Mouse (Mus musculus): ENCODE measurements around the gene Apoc3. TPM values are rescaled to one million over a fixed set of nuclear protein-coding genes. Genes with fewer than 3 reads are reported as not detected.

Gene Apoc3
- total RNA-seq, 1 experiment = not detected

DNA sequence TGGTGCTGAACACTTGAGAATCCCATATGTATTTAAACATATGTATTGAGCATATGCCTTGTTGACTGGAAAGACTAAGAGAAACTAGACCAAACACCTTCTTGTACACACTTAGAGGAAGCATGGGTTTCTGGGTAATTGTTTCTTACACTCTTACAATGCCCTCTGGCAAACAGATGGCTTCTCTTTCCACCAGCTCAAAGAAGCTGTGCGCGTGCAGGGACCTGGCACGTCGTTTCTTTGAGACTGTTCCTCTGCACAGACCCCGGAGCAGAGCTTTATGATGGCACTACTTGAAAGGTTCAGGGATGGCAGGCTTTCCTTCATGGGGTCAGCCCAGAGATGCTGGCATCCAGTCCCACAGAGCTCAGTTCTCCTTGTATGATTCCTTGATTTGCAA is 46.5 kb downstream of the Apoc3 start:
- Histone ChIP-seq H3K4me1 (ENCODE audit: control insufficient read depth in 2 of 2, insufficient read depth in 2 of 2, low read length in 2 of 2, poor library complexity in 1 of 2) (no peaks in the 10 kb centered on the region), H3K9me3 (ENCODE audit: control insufficient read depth, insufficient read depth, low read depth, low read length) (no peaks in the 10 kb centered on the region), H3K27ac (ENCODE audit: insufficient read depth, low read depth, low read length, poor library complexity, severe bottlenecking) (no peak overlapping the region), H3K9ac (ENCODE audit: insufficient read depth, low read depth, low read length, poor library complexity, severe bottlenecking) (no peak overlapping the region), H3K36me3 (ENCODE audit: control insufficient read depth, insufficient read depth, low read length, poor library complexity, severe bottlenecking) (no peaks in the 10 kb centered on the region), H3K4me3 (ENCODE audit: insufficient read depth in 1 of 2, low read depth in 1 of 2, low read length in 2 of 2, poor library complexity in 1 of 2, severe bottlenecking in 1 of 2) (no peak overlapping the region)
- no peak for TF ChIP-seq HCFC1 (IDR thresholded peaks at IDR 0.05; ENCODE audit: borderline replicate concordance, insufficient read depth, low read length)
- no peak for DNase-seq (ENCODE audit: low read depth, low spot score)
- in situ Hi-C loops (cut with MboI; ENCODE audit: low sequenced_read_pairs in 2 of 2, unreplicated experiment in 2 of 2) = loop anchor here in 1 of 2 experiments (10.0 kb wide), 1 partner anchor 184 kb away; no protein-coding TSS in a partner anchor

DNA sequence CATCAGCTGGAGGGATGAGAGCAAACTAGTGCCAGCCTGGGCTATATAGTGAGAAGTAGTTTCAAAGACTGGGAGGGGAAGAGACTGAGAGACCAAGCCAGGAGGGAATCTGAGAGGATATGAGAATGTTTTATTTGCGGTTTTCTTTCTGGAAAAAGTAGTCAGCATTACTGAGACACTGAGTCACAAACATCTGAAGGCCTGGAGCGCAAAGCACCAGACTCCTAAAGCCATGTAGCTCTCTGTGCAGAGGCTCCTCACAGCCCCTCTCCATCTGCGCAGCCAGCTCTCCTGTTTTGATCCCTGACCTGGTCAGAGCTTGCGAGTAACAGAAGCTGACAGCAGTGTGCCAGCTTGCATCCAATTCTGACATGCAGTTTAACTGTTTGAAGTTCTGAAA is 47.1 kb downstream of the Apoc3 start:
- H3K4me3 ChIP-seq (ENCODE audit: insufficient read depth in 1 of 2, low read depth in 1 of 2, low read length in 2 of 2, poor library complexity in 1 of 2, severe bottlenecking in 1 of 2) = no peak overlapping the region

DNA sequence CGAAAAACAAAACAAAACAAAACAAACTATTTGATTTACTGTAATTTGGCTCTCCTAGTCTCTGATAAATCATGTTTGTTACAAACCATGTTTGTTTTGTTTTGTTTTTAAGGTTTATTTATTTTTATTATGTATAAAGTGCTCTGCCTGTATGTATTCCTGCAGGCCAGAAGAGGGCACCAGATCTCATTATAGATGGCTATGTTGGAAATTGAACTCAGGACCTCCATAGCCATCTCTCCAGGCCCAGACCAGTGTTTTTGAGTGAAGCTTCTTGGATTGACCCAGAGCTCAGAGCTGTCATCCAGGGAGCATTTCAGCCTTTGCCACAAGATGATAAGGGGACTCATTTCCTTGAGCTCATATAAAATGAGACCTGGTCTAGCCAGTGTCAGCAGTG is 49.0 kb downstream of the Apoc3 start:
- H3K9ac ChIP-seq (ENCODE audit: insufficient read depth, low read depth, low read length, poor library complexity, severe bottlenecking) = no peak overlapping the region
- in situ Hi-C loops (cut with MboI; ENCODE audit: low sequenced_read_pairs in 2 of 2, unreplicated experiment in 2 of 2) = loop anchor here in 1 of 2 experiments (10.0 kb wide), 1 partner anchor 182 kb away; no protein-coding TSS in a partner anchor
- DNase-seq (ENCODE audit: low read depth, low spot score) = no peak
- H3K9me3 ChIP-seq (ENCODE audit: control insufficient read depth, insufficient read depth, low read depth, low read length) = no peaks in the 10 kb centered on the region
- no peak overlapping the region for H3K27ac ChIP-seq (ENCODE audit: insufficient read depth, low read depth, low read length, poor library complexity, severe bottlenecking)
- no peak overlapping the region for H3K4me3 ChIP-seq (ENCODE audit: insufficient read depth in 1 of 2, low read depth in 1 of 2, low read length in 2 of 2, poor library complexity in 1 of 2, severe bottlenecking in 1 of 2)
- no peaks in the 10 kb centered on the region for H3K36me3 ChIP-seq (ENCODE audit: control insufficient read depth, insufficient read depth, low read length, poor library complexity, severe bottlenecking)
- TF ChIP-seq CHD2 (IDR thresholded peaks at IDR 0.05; ENCODE audit: low read depth, low read length) = no peak
- TF ChIP-seq ZNF384 (IDR thresholded peaks at IDR 0.05; ENCODE audit: low read depth, low read length) = no peak
- TF ChIP-seq MAFK (IDR thresholded peaks at IDR 0.05; ENCODE audit: insufficient read depth, low read depth, low read length) = no peak
- TF ChIP-seq ZC3H11A (IDR thresholded peaks at IDR 0.05; ENCODE audit: borderline replicate concordance, low read depth, low read length) = no peak
- no peak for TF ChIP-seq HCFC1 (IDR thresholded peaks at IDR 0.05; ENCODE audit: borderline replicate concordance, insufficient read depth, low read length)
- peaks cover 0 to 1% of the 10 kb centered on the region in 2 experiments; a peak in 1 of 4 replicates for H3K4me1 ChIP-seq (ENCODE audit: control insufficient read depth in 2 of 2, insufficient read depth in 2 of 2, low read length in 2 of 2, poor library complexity in 1 of 2)

More for the DNA sequence above, 47.1 kb downstream of the Apoc3 start:
- no peak for DNase-seq (ENCODE audit: low read depth, low spot score)
- TF ChIP-seq HCFC1 (IDR thresholded peaks at IDR 0.05; ENCODE audit: borderline replicate concordance, insufficient read depth, low read length) (no peak), ZNF384 (IDR thresholded peaks at IDR 0.05; ENCODE audit: low read depth, low read length) (no peak), MAFK (IDR thresholded peaks at IDR 0.05; ENCODE audit: insufficient read depth, low read depth, low read length) (no peak), CHD2 (IDR thresholded peaks at IDR 0.05; ENCODE audit: low read depth, low read length) (no peak), ZC3H11A (IDR thresholded peaks at IDR 0.05; ENCODE audit: borderline replicate concordance, low read depth, low read length) (no peak)
- in situ Hi-C loops (cut with MboI; ENCODE audit: low sequenced_read_pairs in 2 of 2, unreplicated experiment in 2 of 2) = loop anchor here in 1 of 2 experiments (10.0 kb wide), 1 partner anchor 184 kb away; no protein-coding TSS in a partner anchor
- Histone ChIP-seq H3K27ac (ENCODE audit: insufficient read depth, low read depth, low read length, poor library complexity, severe bottlenecking) (no peak overlapping the region), H3K4me1 (ENCODE audit: control insufficient read depth in 2 of 2, insufficient read depth in 2 of 2, low read length in 2 of 2, poor library complexity in 1 of 2) (no peaks in the 10 kb centered on the region), H3K9me3 (ENCODE audit: control insufficient read depth, insufficient read depth, low read depth, low read length) (no peaks in the 10 kb centered on the region), H3K36me3 (ENCODE audit: control insufficient read depth, insufficient read depth, low read length, poor library complexity, severe bottlenecking) (no peaks in the 10 kb centered on the region), H3K9ac (ENCODE audit: insufficient read depth, low read depth, low read length, poor library complexity, severe bottlenecking) (no peak overlapping the region)

DNA sequence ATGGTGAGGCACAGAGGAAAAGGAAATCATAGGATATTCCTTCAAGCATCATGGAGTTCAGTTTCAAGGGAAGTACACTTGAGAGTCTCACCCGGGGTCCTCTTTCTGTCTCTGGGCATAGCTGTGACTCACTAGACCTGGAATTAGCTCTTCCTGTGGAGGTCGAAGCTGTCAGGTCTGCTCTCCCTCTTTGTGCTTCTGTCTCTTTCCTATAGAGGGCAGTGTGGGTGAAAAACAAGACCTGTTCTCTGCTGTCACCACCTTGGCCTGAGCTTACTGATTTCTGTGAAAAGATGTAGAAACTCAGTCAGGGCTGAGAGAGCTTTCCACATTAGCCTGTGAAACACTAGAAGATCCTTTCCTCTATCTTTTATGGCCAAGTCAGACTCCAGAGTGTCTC is 50.2 kb downstream of the Apoc3 start:
- TF ChIP-seq ZNF384 (IDR thresholded peaks at IDR 0.05; ENCODE audit: low read depth, low read length) (no peak), MAFK (IDR thresholded peaks at IDR 0.05; ENCODE audit: insufficient read depth, low read depth, low read length) (no peak), HCFC1 (IDR thresholded peaks at IDR 0.05; ENCODE audit: borderline replicate concordance, insufficient read depth, low read length) (no peak), CHD2 (IDR thresholded peaks at IDR 0.05; ENCODE audit: low read depth, low read length) (no peak), ZC3H11A (IDR thresholded peaks at IDR 0.05; ENCODE audit: borderline replicate concordance, low read depth, low read length) (no peak)
- in situ Hi-C loops (cut with MboI; ENCODE audit: low sequenced_read_pairs in 2 of 2, unreplicated experiment in 2 of 2) = loop anchor here in 1 of 2 experiments (10.0 kb wide), 1 partner anchor 180 kb away; no protein-coding TSS in a partner anchor
- DNase-seq (ENCODE audit: low read depth, low spot score) = peak; percentile 34
- Histone ChIP-seq H3K9me3 (ENCODE audit: control insufficient read depth, insufficient read depth, low read depth, low read length) (no peaks in the 10 kb centered on the region), H3K4me3 (ENCODE audit: insufficient read depth in 1 of 2, low read depth in 1 of 2, low read length in 2 of 2, poor library complexity in 1 of 2, severe bottlenecking in 1 of 2) (no peak overlapping the region), H3K36me3 (ENCODE audit: control insufficient read depth, insufficient read depth, low read length, poor library complexity, severe bottlenecking) (peaks cover 2% of the 10 kb centered on the region; the same call in 1 of the 2 replicates), H3K27ac (ENCODE audit: insufficient read depth, low read depth, low read length, poor library complexity, severe bottlenecking) (no peak overlapping the region), H3K9ac (ENCODE audit: insufficient read depth, low read depth, low read length, poor library complexity, severe bottlenecking) (no peak overlapping the region), H3K4me1 (ENCODE audit: control insufficient read depth in 2 of 2, insufficient read depth in 2 of 2, low read length in 2 of 2, poor library complexity in 1 of 2) (peaks cover 0 to 7% of the 10 kb centered on the region in 2 experiments; a peak in 2 of 4 replicates)

DNA sequence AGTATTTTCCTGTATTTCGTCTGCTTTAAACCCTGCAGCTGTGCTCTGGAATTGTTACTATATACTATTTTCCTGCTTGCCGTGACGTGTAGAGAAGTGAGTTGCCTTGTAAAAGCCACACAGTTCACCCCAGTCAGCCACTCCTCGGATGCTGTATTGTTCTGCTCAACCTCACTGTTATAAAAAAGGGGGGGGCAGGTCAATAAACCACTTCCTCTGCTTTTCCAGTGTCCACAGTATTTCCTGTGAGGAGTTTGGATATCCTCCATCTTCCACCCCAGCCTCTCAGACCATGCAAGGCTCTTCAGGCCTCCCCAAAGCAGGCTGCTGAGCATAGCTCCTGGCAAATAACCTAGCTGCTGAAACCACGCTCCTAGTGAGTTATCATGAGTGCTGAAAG is 50.9 kb downstream of the Apoc3 start:
- Histone ChIP-seq H3K9me3 (ENCODE audit: control insufficient read depth, insufficient read depth, low read depth, low read length) (no peaks in the 10 kb centered on the region), H3K9ac (ENCODE audit: insufficient read depth, low read depth, low read length, poor library complexity, severe bottlenecking) (no peak overlapping the region), H3K27ac (ENCODE audit: insufficient read depth, low read depth, low read length, poor library complexity, severe bottlenecking) (no peak overlapping the region), H3K4me1 (ENCODE audit: control insufficient read depth in 2 of 2, insufficient read depth in 2 of 2, low read length in 2 of 2, poor library complexity in 1 of 2) (peaks cover 0 to 7% of the 10 kb centered on the region in 2 experiments; a peak in 2 of 4 replicates), H3K4me3 (ENCODE audit: insufficient read depth in 1 of 2, low read depth in 1 of 2, low read length in 2 of 2, poor library complexity in 1 of 2, severe bottlenecking in 1 of 2) (no peak overlapping the region), H3K36me3 (ENCODE audit: control insufficient read depth, insufficient read depth, low read length, poor library complexity, severe bottlenecking) (peaks cover 2% of the 10 kb centered on the region; the same call in 1 of the 2 replicates)
- TF ChIP-seq HCFC1 (IDR thresholded peaks at IDR 0.05; ENCODE audit: borderline replicate concordance, insufficient read depth, low read length) (no peak), ZNF384 (IDR thresholded peaks at IDR 0.05; ENCODE audit: low read depth, low read length) (no peak), ZC3H11A (IDR thresholded peaks at IDR 0.05; ENCODE audit: borderline replicate concordance, low read depth, low read length) (no peak), CHD2 (IDR thresholded peaks at IDR 0.05; ENCODE audit: low read depth, low read length) (no peak)
- in situ Hi-C loops (cut with MboI; ENCODE audit: low sequenced_read_pairs in 2 of 2, unreplicated experiment in 2 of 2) = loop anchor here in 1 of 2 experiments (10.0 kb wide), 1 partner anchor 180 kb away; no protein-coding TSS in a partner anchor
- DNase-seq (ENCODE audit: low read depth, low spot score) = no peak
